18 mouse cellular contexts compared by ENCODE assay signal in genomic region chr11:33967708-33968107, GRCm38 (mm10). TPM values are rescaled to one million over a fixed set of nuclear protein-coding genes. Genes with fewer than 3 reads are reported as not detected.
"Had no signal": no experiment of that assay in that cellular context is flagged by ENCODE, and none has a peak within 500 bp of the region (broad histone marks: within the 10 kb centered on the region; RNA-seq: fewer than 3 reads in every experiment).

No protein-coding gene starts in this region.

- ATAC-seq: intestine, postnatal 0 days had no signal

- H3K27me3 ChIP-seq: limb, embryonic 13.5 days; neural tube, embryonic 12.5 days had no signal

- H3K4me2 ChIP-seq: limb, embryonic 13.5 days; lung, embryonic 14.5 days; neural tube, embryonic 12.5 days had no signal

- DNase-seq: kidney, adult 8-10 months; kidney, postnatal 36 days; left cerebral cortex, postnatal 4 days; lung, embryonic 14.5 days; lung, postnatal 10 days; lung, postnatal 4 days; midbrain, embryonic 14.5 days; retina, postnatal 1 day; right cerebral cortex, postnatal 4 days; spleen, adult 18-20 months; thymus, postnatal 4 days had no signal

- H3K36me3 ChIP-seq: limb, embryonic 13.5 days; neural tube, embryonic 12.5 days had no signal

- H3K9me3 ChIP-seq: limb, embryonic 13.5 days; neural tube, embryonic 12.5 days had no signal

- H3K4me3 ChIP-seq: layer of hippocampus, adult 2 months; limb, embryonic 13.5 days; neural tube, embryonic 12.5 days had no signal

- H3K27ac ChIP-seq: kidney, postnatal 0 days; layer of hippocampus, adult 2 months; limb, embryonic 13.5 days; neural tube, embryonic 12.5 days had no signal

- H3K9ac ChIP-seq: limb, embryonic 13.5 days; lung, embryonic 14.5 days; neural tube, embryonic 12.5 days had no signal

RNA-seq across cellular contexts. Expression of gene Kcnmb1, which starts 4.9 kb away (rescaled TPM):
- total RNA-seq: liver, adult 2 months; neutrophil, adult 5-6 weeks had no signal

RNA-seq across cellular contexts. Expression of gene Kcnip1, which starts 25.2 kb away (rescaled TPM):
- total RNA-seq: liver, adult 2 months; neutrophil, adult 5-6 weeks had no signal
- polyA plus RNA-seq: liver, adult 2 months had no signal
